Mouse (Mus musculus) ovary, adult 18-20 months (tissue): ENCODE data around the gene Samd9l.
"Not testable (repeated sequence)": the region's sequence is repeated elsewhere in the genome, so short reads cannot be mapped to it uniquely, and the experiment has no call there.

Source experiments
- DNase-seq: peaks from one replicate; pipeline ENCODE4 v3.0.0; 2022; ENCODE audit warnings: low spot score, mixed read lengths

The Samd9l gene

GRCm38 (mm10) chr6:3343603-3344247 lies 55.6 kb downstream of the Samd9l start:
- not testable (repeated sequence) for DNase-seq

GRCm38 (mm10) chr6:3341479-3341878 lies 57.9 kb downstream of the Samd9l start:
- no peak for DNase-seq

- not testable (repeated sequence) for DNase-seq
Measured at GRCm38 (mm10) chr6:3340928-3341327, 58.4 kb downstream of the Samd9l start.

- DNase-seq, result not testable (repeated sequence)
Measured at GRCm38 (mm10) chr6:3339131-3339530, 60.2 kb downstream of the Samd9l start.
